Mouse (Mus musculus): ENCODE data around the gene S1pr4.

- TF ChIP-seq CTCF (conservative IDR thresholded peaks at IDR 0.05; ENCODE audit: low read length) (no peak), NANOG (IDR thresholded peaks at IDR 0.05; ENCODE audit: borderline replicate concordance, low read length) (no peak), POU5F1 (IDR thresholded peaks at IDR 0.05; ENCODE audit: borderline replicate concordance, low read length) (no peak)
Observed at GRCm38 (mm10) chr10:81470454-81470853, 29.5 kb downstream of the S1pr4 start.

All from E14TG2a.4 (cell line).